Mouse (Mus musculus): Measurements from ENCODE around the gene Fbxo21. TPM values are rescaled to one million over a fixed set of nuclear protein-coding genes. Genes with fewer than 3 reads are reported as not detected.
A peak's percentile ranks its signal among the peaks of the same experiment; 100 is the strongest.

Fbxo21 gene
- 179 and 183 TPM in 2 replicates for polyA plus RNA-seq (2015; fragmentation: Nextera tagmentation; extraction: Ambion mirVana)

GRCm38 (mm10) chr5:117976657-117977500, at the start of gene Fbxo21:
Gene Fbxo21, plus strand, starts transcription at chr5:117976730.
- WGBS, result under 1% methylated on average over 86 of the region's 88 CpGs
- ATAC-seq (replicated peaks), result peak; percentile 90

GRCm38 (mm10) chr5:117928553-117928952, 48.0 kb upstream of the Fbxo21 start:
- 95% methylated on average over 2 of the region's 2 CpGs for WGBS
- H3K4me3 ChIP-seq, result no peak overlapping the region
- H3K4me2 ChIP-seq, result no peak overlapping the region
- no peaks in the 10 kb centered on the region for H3K27me3 ChIP-seq (replicated peaks)
- no peak overlapping the region for H3K9ac ChIP-seq
- H3K27ac ChIP-seq, result no peak overlapping the region
- H3K36me3 ChIP-seq (replicated peaks), result no peaks in the 10 kb centered on the region
- no peak for ATAC-seq (replicated peaks)
- no peaks in the 10 kb centered on the region for H3K4me1 ChIP-seq
- H3K9me3 ChIP-seq, result no peaks in the 10 kb centered on the region

More at GRCm38 (mm10) chr5:117976657-117977500, at the start of gene Fbxo21:
- peak within 1 kb of the TSS; percentile 84 for H3K4me3 ChIP-seq
- H3K9me3 ChIP-seq, result no peaks in the 10 kb centered on the region
- no peaks in the 10 kb centered on the region for H3K27me3 ChIP-seq (replicated peaks)
- H3K27ac ChIP-seq, result peak within 1 kb of the TSS; percentile 92
- H3K4me2 ChIP-seq, result peak within 1 kb of the TSS; percentile 73
- peak within 1 kb of the TSS; percentile 99 for H3K9ac ChIP-seq
- peaks cover 37% of the 10 kb centered on the region for H3K4me1 ChIP-seq
- H3K36me3 ChIP-seq (replicated peaks), result no peaks in the 10 kb centered on the region; the same call in 1 of the 2 replicates

GRCm38 (mm10) chr5:117932222-117932621, 44.3 kb upstream of the Fbxo21 start:
- H3K4me1 ChIP-seq, result no peaks in the 10 kb centered on the region
- ATAC-seq (replicated peaks), result no peak
- no peaks in the 10 kb centered on the region for H3K27me3 ChIP-seq (replicated peaks)
- H3K36me3 ChIP-seq (replicated peaks), result no peaks in the 10 kb centered on the region
- no peak overlapping the region for H3K4me3 ChIP-seq
- no peak overlapping the region for H3K27ac ChIP-seq
- WGBS, result 81% methylated on average over 2 of the region's 2 CpGs
- no peaks in the 10 kb centered on the region for H3K9me3 ChIP-seq
- H3K9ac ChIP-seq, result no peak overlapping the region
- H3K4me2 ChIP-seq, result no peak overlapping the region

- 4% methylated on average over 6 of the region's 9 CpGs for WGBS
- no peak overlapping the region for H3K27ac ChIP-seq
- ATAC-seq (replicated peaks), result peak; percentile 52; the same call in 1 of the 2 replicates
Observed at GRCm38 (mm10) chr5:117932862-117933261, 43.7 kb upstream of the Fbxo21 start.

GRCm38 (mm10) chr5:117936346-117936745, 40.2 kb upstream of the Fbxo21 start:
- no peak for ATAC-seq (replicated peaks)
- H3K4me1 ChIP-seq, result no peaks in the 10 kb centered on the region
- no peak overlapping the region for H3K27ac ChIP-seq
- WGBS, result 67% methylated on average over 16 of the region's 16 CpGs
- no peaks in the 10 kb centered on the region for H3K9me3 ChIP-seq
- H3K4me2 ChIP-seq, result no peak overlapping the region
- H3K9ac ChIP-seq, result no peak overlapping the region
- H3K4me3 ChIP-seq, result no peak overlapping the region
- H3K36me3 ChIP-seq (replicated peaks), result no peaks in the 10 kb centered on the region
- H3K27me3 ChIP-seq (replicated peaks), result no peaks in the 10 kb centered on the region

More at GRCm38 (mm10) chr5:117932862-117933261, 43.7 kb upstream of the Fbxo21 start:
- Histone ChIP-seq H3K4me3 (no peak overlapping the region), H3K9me3 (no peaks in the 10 kb centered on the region), H3K36me3 (replicated peaks) (no peaks in the 10 kb centered on the region), H3K4me2 (no peak overlapping the region), H3K27me3 (replicated peaks) (no peaks in the 10 kb centered on the region), H3K4me1 (no peaks in the 10 kb centered on the region), H3K9ac (no peak overlapping the region)

GRCm38 (mm10) chr5:117937186-117937585, 39.3 kb upstream of the Fbxo21 start:
- 92% methylated on average over 3 of the region's 3 CpGs for WGBS
- Histone ChIP-seq H3K4me1 (no peaks in the 10 kb centered on the region), H3K27me3 (replicated peaks) (no peaks in the 10 kb centered on the region), H3K9me3 (no peaks in the 10 kb centered on the region), H3K27ac (no peak overlapping the region), H3K36me3 (replicated peaks) (no peaks in the 10 kb centered on the region), H3K9ac (no peak overlapping the region), H3K4me3 (no peak overlapping the region), H3K4me2 (no peak overlapping the region)
- ATAC-seq (replicated peaks), result no peak

GRCm38 (mm10) chr5:117938182-117938581, 38.3 kb upstream of the Fbxo21 start:
- no peaks in the 10 kb centered on the region for H3K9me3 ChIP-seq
- H3K27ac ChIP-seq, result no peak overlapping the region
- WGBS, result 17% methylated on average over 14 of the region's 14 CpGs
- H3K36me3 ChIP-seq (replicated peaks), result no peaks in the 10 kb centered on the region
- no peak overlapping the region for H3K4me3 ChIP-seq
- no peak overlapping the region for H3K9ac ChIP-seq
- no peaks in the 10 kb centered on the region for H3K4me1 ChIP-seq
- H3K27me3 ChIP-seq (replicated peaks), result no peaks in the 10 kb centered on the region
- ATAC-seq (replicated peaks), result no peak
- H3K4me2 ChIP-seq, result peak overlapping the region; percentile 24; the same call in 1 of the 2 replicates

GRCm38 (mm10) chr5:117939402-117939801, 37.1 kb upstream of the Fbxo21 start:
- H3K36me3 ChIP-seq (replicated peaks), result no peaks in the 10 kb centered on the region
- WGBS, result 80% methylated on average over 8 of the region's 8 CpGs
- no peaks in the 10 kb centered on the region for H3K27me3 ChIP-seq (replicated peaks)
- no peak for ATAC-seq (replicated peaks)
- H3K4me2 ChIP-seq, result no peak overlapping the region
- no peak overlapping the region for H3K9ac ChIP-seq
- H3K27ac ChIP-seq, result no peak overlapping the region
- no peaks in the 10 kb centered on the region for H3K9me3 ChIP-seq
- no peaks in the 10 kb centered on the region for H3K4me1 ChIP-seq
- H3K4me3 ChIP-seq, result no peak overlapping the region

- no peak overlapping the region for H3K4me2 ChIP-seq
- WGBS, result 75% methylated on average over 3 of the region's 3 CpGs
- H3K9me3 ChIP-seq, result no peaks in the 10 kb centered on the region
- no peaks in the 10 kb centered on the region for H3K4me1 ChIP-seq
- no peak for ATAC-seq (replicated peaks)
- H3K9ac ChIP-seq, result no peak overlapping the region
- H3K36me3 ChIP-seq (replicated peaks), result no peaks in the 10 kb centered on the region
- no peaks in the 10 kb centered on the region for H3K27me3 ChIP-seq (replicated peaks)
- H3K4me3 ChIP-seq, result no peak overlapping the region
- H3K27ac ChIP-seq, result no peak overlapping the region
Observed at GRCm38 (mm10) chr5:117941552-117941951, 35.0 kb upstream of the Fbxo21 start.

GRCm38 (mm10) chr5:117946605-117947004, 29.9 kb upstream of the Fbxo21 start:
- Histone ChIP-seq H3K9me3 (no peaks in the 10 kb centered on the region), H3K36me3 (replicated peaks) (no peaks in the 10 kb centered on the region), H3K4me1 (no peaks in the 10 kb centered on the region), H3K4me3 (no peak overlapping the region), H3K27ac (no peak overlapping the region), H3K9ac (no peak overlapping the region), H3K27me3 (replicated peaks) (no peaks in the 10 kb centered on the region), H3K4me2 (no peak overlapping the region)
- 27% methylated on average over 4 of the region's 4 CpGs for WGBS
- no peak for ATAC-seq (replicated peaks)

- no peak overlapping the region for H3K9ac ChIP-seq
- H3K4me3 ChIP-seq, result no peak overlapping the region
- WGBS, result 69% methylated on average over 10 of the region's 10 CpGs
- H3K27ac ChIP-seq, result no peak overlapping the region
- H3K9me3 ChIP-seq, result no peaks in the 10 kb centered on the region
- no peaks in the 10 kb centered on the region for H3K4me1 ChIP-seq
- no peaks in the 10 kb centered on the region for H3K27me3 ChIP-seq (replicated peaks)
- H3K4me2 ChIP-seq, result no peak overlapping the region
- no peaks in the 10 kb centered on the region for H3K36me3 ChIP-seq (replicated peaks)
- ATAC-seq (replicated peaks), result no peak
Observed at GRCm38 (mm10) chr5:117949393-117949792, 27.1 kb upstream of the Fbxo21 start.

- Histone ChIP-seq H3K27me3 (replicated peaks) (no peaks in the 10 kb centered on the region), H3K4me1 (no peaks in the 10 kb centered on the region), H3K4me2 (no peak overlapping the region), H3K9ac (no peak overlapping the region), H3K4me3 (no peak overlapping the region), H3K36me3 (replicated peaks) (no peaks in the 10 kb centered on the region), H3K27ac (no peak overlapping the region), H3K9me3 (no peaks in the 10 kb centered on the region)
- ATAC-seq (replicated peaks), result no peak
- WGBS, result 92% methylated on average over 12 of the region's 12 CpGs
Observed at GRCm38 (mm10) chr5:117953893-117954292, 22.6 kb upstream of the Fbxo21 start.

GRCm38 (mm10) chr5:117954429-117954828, 22.1 kb upstream of the Fbxo21 start:
- WGBS, result 93% methylated on average over 1 of the region's 1 CpGs
- Histone ChIP-seq H3K27ac (no peak overlapping the region), H3K27me3 (replicated peaks) (no peaks in the 10 kb centered on the region), H3K9ac (no peak overlapping the region), H3K4me2 (no peak overlapping the region), H3K36me3 (replicated peaks) (no peaks in the 10 kb centered on the region), H3K9me3 (no peaks in the 10 kb centered on the region), H3K4me3 (no peak overlapping the region), H3K4me1 (no peaks in the 10 kb centered on the region)
- ATAC-seq (replicated peaks), result no peak

Measured in midbrain, embryonic 15.5 days (tissue).